Mouse (Mus musculus) heart, postnatal 0 days (tissue): ENCODE data around the gene Dmrta2. TPM values are rescaled to one million over a fixed set of nuclear protein-coding genes. Genes with fewer than 3 reads are reported as not detected.

Experiments
- ATAC-seq: fragments of 200-750 bp; cut with Nextera tagmentation; 2 replicates; pipeline ENCODE4 v1.8.0; 2017; ENCODE audit warnings: low read depth, moderate number of reproducible peaks, moderate library complexity; ENCODE audit not compliant: insufficient read depth
- DNase-seq: peaks from one replicate; pipeline ENCODE4 v3.0.0-alpha.2; 2016; ENCODE audit warnings: low spot score
- H3K27ac ChIP-seq: fragments of 300-500 bp; sonication (generic); 2 replicates; pipeline ENCODE4 v1.5.1; 2014; ENCODE audit warnings: low read depth, mild to moderate bottlenecking
- H3K27me3 ChIP-seq: fragments of 300-500 bp; sonication (generic); 2 replicates; pipeline ENCODE4 v1.6.1; 2014; ENCODE audit warnings: low read length, mixed read lengths; ENCODE audit not compliant: control insufficient read depth, insufficient read depth
- H3K36me3 ChIP-seq: fragments of 300-500 bp; sonication (generic); replicated peaks from 2 replicates; pipeline ENCODE4 v1.6.1; 2014; ENCODE audit warnings: low read length, mixed read lengths; ENCODE audit not compliant: control insufficient read depth, insufficient read depth
- H3K4me1 ChIP-seq: fragments of 300-500 bp; sonication (generic); 2 replicates; pipeline ENCODE4 v1.6.1; 2014; ENCODE audit warnings: antibody characterized with exemption; ENCODE audit not compliant: control insufficient read depth, insufficient read depth
- H3K4me2 ChIP-seq: fragments of 300-500 bp; sonication (generic); 2 replicates; pipeline ENCODE4 v1.6.1; 2014; ENCODE audit warnings: low read depth, mild to moderate bottlenecking, low read length, moderate library complexity
- H3K4me3 ChIP-seq: fragments of 300-500 bp; sonication (generic); 2 replicates; pipeline ENCODE4 v1.5.1; 2014; ENCODE audit warnings: low read depth, low read length
- H3K9ac ChIP-seq: fragments of 300-500 bp; sonication (generic); replicated peaks from 2 replicates; pipeline ENCODE4 v1.6.1; 2014; ENCODE audit warnings: low read depth, low read length, mixed read lengths
- H3K9me3 ChIP-seq: fragments of 300-500 bp; sonication (generic); replicated peaks from 2 replicates; pipeline ENCODE4 v1.6.1; 2016; ENCODE audit warnings: low read length; ENCODE audit not compliant: control insufficient read depth
- CTCF ChIP-seq: IDR thresholded peaks from 2 replicates; pipeline ENCODE4 v1.5.1; 2016; ENCODE audit warnings: antibody characterized with exemption, control low read depth, low read depth
- EP300 ChIP-seq: IDR thresholded peaks from 2 replicates; pipeline ENCODE4 v1.6.1; 2016; ENCODE audit warnings: antibody characterized with exemption, low read depth
- WGBS: fragments of 180-500 bp; shearing (Covaris S2); extraction: QIAGEN DNeasy Blood & Tissue Kit; methylation state at CpG from one replicate; pipeline ENCODE4 v1.1.7; 2014; 5-methylcytosine and 5-hydroxymethylcytosine counted together
- polyA plus RNA-seq: library from polyadenylated mRNA; unstranded; fragments of >200 nt; fragmentation: Nextera tagmentation; extraction: Ambion mirVana; gene quantifications from 2 replicates; pipeline ENCODE4 v1.2.1, GENCODE M21; 2015
- total RNA-seq: library from RNA; depleted of rRNA; stranded (reverse); fragments of >200 nt; gene quantifications from 2 replicates; pipeline ENCODE4 v1.2.3, GENCODE M21; 2014; ENCODE audit warnings: low replicate concordance; rRNA removed

Dmrta2 gene
- total RNA-seq (0.81 TPM in 1 of 2 replicates, not detected in the other), polyA plus RNA-seq (0.04 TPM in 1 of 2 replicates, not detected in the other)

- DNase-seq (no peak), ATAC-seq (peak; percentile 12; the same call in 1 of the 2 replicates)
- no peaks in the 10 kb centered on the region; the same call in 1 of the 2 replicates for H3K9me3 ChIP-seq
Observed at GRCm38 (mm10) chr4:109977148-109978067, at the start of gene Dmrta2. TSS of gene Dmrta2 (plus strand) at chr4:109978053.

GRCm38 (mm10) chr4:109929058-109929457 is 48.8 kb upstream of the Dmrta2 start:
- no peaks in the 10 kb centered on the region for H3K27me3 ChIP-seq
- no peak overlapping the region for H3K9ac ChIP-seq
- peaks cover 7% of the 10 kb centered on the region; the same call in 1 of the 2 replicates for H3K36me3 ChIP-seq
- 97% methylated on average over 1 of the region's 1 CpGs for WGBS
- DNase-seq (no peak), ATAC-seq (no peak)
- H3K9me3 ChIP-seq: no peaks in the 10 kb centered on the region
- H3K4me3 ChIP-seq: no peak overlapping the region
- TF ChIP-seq CTCF (no peak), EP300 (no peak)
- no peaks in the 10 kb centered on the region for H3K4me1 ChIP-seq
- H3K27ac ChIP-seq: no peak overlapping the region
- no peak overlapping the region for H3K4me2 ChIP-seq

More at GRCm38 (mm10) chr4:109977148-109978067, at the start of gene Dmrta2:
- WGBS: 1% methylated on average over 61 of the region's 64 CpGs
- TF ChIP-seq EP300: no peak
- TF ChIP-seq CTCF: no peak
- Histone ChIP-seq H3K4me1 (peaks cover 19% of the 10 kb centered on the region; the same call in 1 of the 2 replicates), H3K27ac (no peak within 1 kb of the TSS), H3K9ac (no peak within 1 kb of the TSS), H3K4me3 (peak within 1 kb of the TSS; percentile 48), H3K36me3 (no peaks in the 10 kb centered on the region), H3K27me3 (peaks cover 100% of the 10 kb centered on the region), H3K4me2 (peak within 1 kb of the TSS; percentile 64)

GRCm38 (mm10) chr4:109930445-109930844 is 47.4 kb upstream of the Dmrta2 start:
- no peaks in the 10 kb centered on the region for H3K4me1 ChIP-seq
- no peaks in the 10 kb centered on the region for H3K27me3 ChIP-seq
- no peak overlapping the region for H3K4me2 ChIP-seq
- H3K4me3 ChIP-seq: no peak overlapping the region
- 100% methylated on average over 1 of the region's 1 CpGs for WGBS
- H3K36me3 ChIP-seq: peaks cover 9% of the 10 kb centered on the region
- H3K9ac ChIP-seq: no peak overlapping the region
- no peak for ATAC-seq
- no peak overlapping the region for H3K27ac ChIP-seq
- no peaks in the 10 kb centered on the region for H3K9me3 ChIP-seq
- no peak for TF ChIP-seq CTCF
- TF ChIP-seq EP300: no peak
- no peak for DNase-seq

- H3K36me3 ChIP-seq: peaks cover 12% of the 10 kb centered on the region
- H3K4me2 ChIP-seq: no peak overlapping the region
- DNase-seq (no peak), ATAC-seq (no peak)
- H3K4me1 ChIP-seq: no peaks in the 10 kb centered on the region
- H3K9ac ChIP-seq: no peak overlapping the region
- H3K9me3 ChIP-seq: no peaks in the 10 kb centered on the region
- TF ChIP-seq EP300 (no peak), CTCF (no peak)
- H3K27me3 ChIP-seq: no peaks in the 10 kb centered on the region
- WGBS: 90% methylated on average over 1 of the region's 1 CpGs
- H3K27ac ChIP-seq: no peak overlapping the region
- H3K4me3 ChIP-seq: no peak overlapping the region
Observed at GRCm38 (mm10) chr4:109930935-109931334, 46.9 kb upstream of the Dmrta2 start.

GRCm38 (mm10) chr4:109936557-109936956 is 41.3 kb upstream of the Dmrta2 start:
- H3K4me3 ChIP-seq: no peak overlapping the region
- no peaks in the 10 kb centered on the region for H3K9me3 ChIP-seq
- ATAC-seq (no peak), DNase-seq (no peak)
- H3K27me3 ChIP-seq: no peaks in the 10 kb centered on the region
- H3K36me3 ChIP-seq: peaks cover 6% of the 10 kb centered on the region
- 94% methylated on average over 3 of the region's 3 CpGs for WGBS
- no peak overlapping the region for H3K9ac ChIP-seq
- no peaks in the 10 kb centered on the region for H3K4me1 ChIP-seq
- no peak for TF ChIP-seq EP300
- no peak for TF ChIP-seq CTCF
- H3K4me2 ChIP-seq: no peak overlapping the region
- no peak overlapping the region for H3K27ac ChIP-seq
